Mouse (Mus musculus) ES-E14 (cell line): Measurements from ENCODE around the gene Adarb2.

Source experiments
- CHD2 ChIP-seq: IDR thresholded peaks from 2 replicates; pipeline ENCODE4 v1.6.1; 2014; ENCODE audit warnings: mild to moderate bottlenecking, low read depth, low read length, inconsistent platforms
- ZC3H11A ChIP-seq: IDR thresholded peaks from 2 replicates; pipeline ENCODE4 v1.6.1; 2012; ENCODE audit warnings: low read depth, mild to moderate bottlenecking, inconsistent platforms, low read length, borderline replicate concordance
- ZNF384 ChIP-seq: IDR thresholded peaks from 2 replicates; pipeline ENCODE4 v1.6.1; 2012; ENCODE audit warnings: low read depth, low read length, inconsistent platforms

DNA sequence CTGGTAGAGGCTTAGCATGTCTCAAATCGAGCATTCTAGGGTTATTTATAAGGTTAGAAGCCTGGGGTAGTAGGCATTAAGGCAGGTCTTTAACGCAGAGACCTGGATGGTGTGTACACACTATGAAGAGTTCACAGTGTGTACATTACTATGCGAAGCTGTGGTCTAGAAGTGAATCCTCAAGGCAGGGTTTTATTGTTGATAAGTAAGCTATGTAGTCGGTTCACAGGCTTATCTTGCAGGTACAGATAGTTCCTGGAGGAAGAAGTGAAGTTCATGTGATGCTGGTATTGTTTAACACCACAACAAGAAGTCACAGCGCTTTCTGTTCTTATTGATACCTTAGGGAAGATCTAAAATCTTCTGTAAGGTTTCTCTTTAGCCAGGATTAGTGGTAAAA is 290.7 kb downstream of the Adarb2 start:
- TF ChIP-seq ZC3H11A (no peak), CHD2 (no peak), ZNF384 (no peak)
